Mouse (Mus musculus): ENCODE measurements around the gene Atg7.

The Atg7 gene

DNA sequence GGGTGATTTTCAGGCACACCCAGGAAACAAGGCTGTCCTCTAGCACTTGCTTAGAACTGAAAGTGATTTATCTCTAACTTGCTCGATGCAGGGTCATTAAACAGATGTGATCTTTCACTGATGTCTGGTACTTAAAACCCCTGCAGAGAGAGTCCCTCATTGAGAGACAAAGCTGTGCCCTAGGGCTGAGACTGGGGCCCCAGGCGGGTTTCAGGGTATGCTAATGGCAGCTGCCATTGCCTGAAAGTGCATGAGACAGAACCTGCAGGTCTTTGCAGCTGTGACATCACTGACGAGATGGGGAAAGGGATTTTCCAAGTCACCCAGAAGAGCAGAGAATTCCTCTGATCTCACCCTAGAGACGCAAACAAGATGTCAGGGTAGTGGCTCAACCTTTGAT lies 135.0 kb downstream of the Atg7 start:
- in situ Hi-C loops (cut with MboI; ENCODE audit: low sequenced_read_pairs): no loop called here

DNA sequence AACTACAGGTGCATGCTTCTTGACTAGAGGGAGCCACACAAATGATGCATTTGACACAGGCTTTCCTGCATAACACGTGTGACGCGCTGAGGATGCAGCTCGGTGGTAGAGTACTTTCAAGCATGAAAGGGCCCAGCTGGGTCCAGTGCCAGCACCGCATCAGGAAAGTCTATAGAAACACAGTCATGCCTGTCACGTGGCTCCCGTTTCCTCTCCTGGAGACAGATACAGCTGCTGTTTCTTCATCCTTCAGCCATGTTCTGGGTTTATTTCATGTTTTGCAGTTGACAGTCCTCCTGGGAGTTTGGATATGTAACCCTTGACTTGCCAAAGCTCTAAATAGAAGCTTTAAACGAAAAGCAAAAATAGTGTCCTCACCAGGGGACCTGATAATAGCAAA lies 135.8 kb downstream of the Atg7 start:
- in situ Hi-C loops (cut with MboI; ENCODE audit: low sequenced_read_pairs): no loop called here

DNA sequence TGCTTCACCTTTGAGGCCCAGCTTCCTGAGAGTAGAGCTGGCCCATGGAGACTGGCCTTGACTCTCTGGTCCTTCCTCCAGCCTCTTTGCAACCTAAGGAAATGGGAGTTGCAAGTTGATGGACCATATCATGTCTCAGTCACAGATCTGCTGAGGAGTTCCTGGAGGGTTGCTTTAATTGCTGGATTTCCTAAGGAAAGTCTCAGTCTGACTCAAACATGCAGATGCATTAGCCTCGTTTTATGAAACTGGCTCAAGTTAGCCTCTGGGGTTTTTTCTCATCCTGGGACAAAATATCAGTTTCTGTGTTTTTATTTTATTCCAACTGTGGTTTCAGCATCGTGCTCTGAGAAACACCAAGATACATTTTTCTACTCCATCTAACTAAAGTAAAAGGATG lies 137.7 kb downstream of the Atg7 start:
- in situ Hi-C loops (cut with MboI; ENCODE audit: low sequenced_read_pairs): no loop called here

DNA sequence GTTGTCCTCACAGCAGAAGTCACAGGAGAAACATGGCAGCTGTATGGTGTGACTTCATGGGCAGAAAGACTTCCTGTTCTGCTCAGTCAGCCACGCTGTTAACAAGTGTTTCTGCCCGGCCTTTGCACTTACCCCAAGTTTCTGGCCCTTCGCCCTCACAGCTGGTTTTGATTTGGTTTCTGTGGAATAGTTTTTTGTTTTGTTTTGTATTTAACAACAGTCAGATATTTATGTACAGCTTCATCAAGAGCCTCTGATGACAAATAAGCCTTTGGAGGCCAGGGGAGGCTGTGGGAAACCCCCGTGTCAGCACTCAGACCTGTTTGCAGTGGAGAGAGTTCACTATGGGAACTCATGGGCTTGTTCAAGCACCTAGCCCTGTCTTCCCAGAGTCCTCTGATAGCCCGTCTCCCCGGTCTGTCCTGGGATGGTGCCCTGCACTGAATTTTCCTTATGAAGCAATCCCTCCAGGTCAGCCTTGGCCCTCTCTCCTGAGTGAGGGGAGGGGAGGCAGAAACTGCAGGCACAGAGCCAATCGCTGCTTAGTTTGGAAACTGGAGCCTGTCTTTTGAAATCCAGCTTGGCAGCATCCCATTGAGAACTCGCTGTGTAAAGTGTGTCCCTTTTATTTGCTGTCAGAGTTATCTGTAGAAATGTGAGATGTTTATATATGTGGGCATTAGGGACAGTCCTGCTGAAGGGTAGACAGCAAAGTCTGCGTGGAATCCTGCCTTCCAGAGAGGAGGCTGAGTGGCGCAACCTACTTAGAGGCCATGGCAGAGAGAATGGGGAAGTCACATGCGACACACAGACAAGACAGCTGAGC lies 138.7 kb downstream of the Atg7 start:
- in situ Hi-C loops (cut with MboI; ENCODE audit: low sequenced_read_pairs): no loop called here

DNA sequence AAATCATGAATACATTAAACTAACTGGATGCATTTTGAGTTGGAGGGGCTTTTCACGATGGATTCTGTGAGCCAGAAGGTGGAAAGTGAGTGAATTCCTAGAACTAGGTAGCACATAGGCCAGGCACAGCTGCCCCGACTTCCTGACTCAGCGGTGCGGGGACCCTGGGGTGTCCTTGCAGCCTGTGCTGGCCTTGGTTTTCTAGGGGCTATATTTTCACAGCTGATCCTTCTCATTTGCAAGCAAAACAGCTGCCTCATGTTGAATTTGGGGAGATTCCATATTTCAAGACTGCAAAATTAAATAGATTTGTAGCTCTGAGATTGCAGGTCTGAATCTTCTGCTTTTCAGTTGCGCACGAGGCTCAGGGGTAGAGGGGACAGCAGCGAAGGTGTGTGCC lies 139.6 kb downstream of the Atg7 start:
- in situ Hi-C loops (cut with MboI; ENCODE audit: low sequenced_read_pairs): no loop called here

DNA sequence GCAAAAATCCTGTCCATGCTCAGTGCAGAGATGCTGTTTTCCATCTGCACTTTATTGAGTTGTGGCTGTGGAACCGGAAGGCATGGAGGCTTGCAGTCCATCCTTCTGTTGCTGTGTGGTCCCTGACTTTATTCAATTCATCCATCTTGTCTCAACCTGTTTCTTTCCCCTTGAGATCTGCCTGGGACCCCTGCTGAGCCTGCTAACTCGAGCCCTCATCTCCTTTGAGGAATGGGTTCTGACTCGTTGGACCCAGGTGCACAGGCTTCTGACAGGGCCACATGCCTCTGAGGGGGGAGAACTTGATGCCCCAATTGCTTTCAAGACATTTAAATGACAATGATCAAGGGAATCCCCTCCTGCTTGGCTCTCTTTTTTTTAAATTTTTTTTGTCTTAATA lies 143.6 kb downstream of the Atg7 start:
- in situ Hi-C loops (cut with MboI; ENCODE audit: low sequenced_read_pairs): no loop called here

DNA sequence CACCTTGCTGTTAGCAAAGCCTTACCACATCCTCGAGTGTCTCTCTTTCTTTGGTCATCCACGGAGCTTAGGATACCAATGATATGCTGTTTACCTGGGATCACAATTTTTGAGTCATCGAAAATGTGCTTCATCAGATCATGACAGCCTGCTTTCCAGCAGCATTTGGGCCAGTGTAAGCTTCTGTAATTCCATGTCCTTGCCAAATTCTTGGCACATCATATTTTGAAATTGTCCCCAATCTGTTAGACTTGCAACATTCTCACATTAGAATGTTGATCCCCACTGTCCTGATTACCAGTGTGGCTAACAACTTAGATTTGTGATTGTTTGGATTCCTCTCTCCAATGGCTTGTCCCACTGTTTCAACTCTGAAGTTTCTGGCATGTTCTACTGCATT lies 144.7 kb downstream of the Atg7 start:
- in situ Hi-C loops (cut with MboI; ENCODE audit: low sequenced_read_pairs): no loop called here

DNA sequence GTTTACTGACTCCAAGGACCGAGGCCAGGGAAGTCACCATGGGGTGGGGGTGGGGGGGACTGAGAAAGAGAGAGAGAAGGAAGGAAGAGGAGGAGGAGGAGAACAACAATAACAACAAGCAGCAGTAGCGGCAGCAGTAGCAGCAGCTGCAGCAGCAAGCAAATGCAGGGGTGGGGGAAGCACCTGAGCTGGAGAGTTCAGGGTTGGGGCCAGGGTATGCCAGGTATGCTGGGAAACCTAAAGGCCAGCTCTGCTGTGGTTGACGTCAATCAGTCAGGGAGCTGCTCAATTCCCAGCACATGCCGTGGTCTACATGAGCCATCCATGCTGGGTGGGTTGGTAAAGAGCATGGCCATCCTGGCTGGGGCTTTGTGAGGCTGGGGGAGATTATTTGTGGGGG lies 145.8 kb downstream of the Atg7 start:
- in situ Hi-C loops (cut with MboI; ENCODE audit: low sequenced_read_pairs): no loop called here

DNA sequence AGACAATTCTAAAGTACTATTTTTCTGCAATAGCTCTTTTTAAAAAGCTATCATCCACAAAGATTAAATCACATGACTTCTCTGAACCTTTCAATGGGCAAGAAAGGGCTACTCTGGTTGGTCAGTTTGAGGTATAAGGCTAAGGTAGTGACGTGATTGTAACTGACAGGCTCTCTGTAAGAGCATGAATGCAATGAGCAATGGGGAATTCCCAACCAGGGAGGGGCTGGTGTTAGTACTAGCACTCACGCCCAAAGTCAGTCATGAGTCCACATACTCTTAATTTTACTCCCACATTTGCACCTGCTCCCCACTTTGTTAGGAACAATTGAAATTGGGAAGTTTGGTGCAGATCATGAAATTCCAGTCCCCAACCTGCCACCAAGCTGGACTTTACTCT lies 147.2 kb downstream of the Atg7 start:
- in situ Hi-C loops (cut with MboI; ENCODE audit: low sequenced_read_pairs): no loop called here

DNA sequence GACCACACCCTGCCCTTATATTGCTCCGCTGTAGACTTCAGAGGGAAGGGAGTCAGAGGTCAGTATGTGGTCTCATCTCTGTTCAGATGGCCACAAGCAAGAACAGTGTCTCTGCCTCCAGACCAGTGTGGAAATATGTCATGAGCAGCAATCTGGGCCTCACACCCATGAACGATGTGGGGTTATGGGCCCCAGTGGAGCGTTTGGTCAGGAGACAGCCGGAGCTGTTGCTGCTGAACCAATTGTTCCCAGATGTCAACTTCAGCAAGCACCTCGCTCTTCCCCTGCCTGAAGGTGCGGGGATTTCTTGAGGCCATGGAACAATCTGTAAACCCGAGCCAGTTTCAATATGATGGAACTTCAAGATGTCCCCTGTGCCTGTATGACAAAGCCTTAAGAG lies 148.0 kb downstream of the Atg7 start:
- in situ Hi-C loops (cut with MboI; ENCODE audit: low sequenced_read_pairs): no loop called here

DNA sequence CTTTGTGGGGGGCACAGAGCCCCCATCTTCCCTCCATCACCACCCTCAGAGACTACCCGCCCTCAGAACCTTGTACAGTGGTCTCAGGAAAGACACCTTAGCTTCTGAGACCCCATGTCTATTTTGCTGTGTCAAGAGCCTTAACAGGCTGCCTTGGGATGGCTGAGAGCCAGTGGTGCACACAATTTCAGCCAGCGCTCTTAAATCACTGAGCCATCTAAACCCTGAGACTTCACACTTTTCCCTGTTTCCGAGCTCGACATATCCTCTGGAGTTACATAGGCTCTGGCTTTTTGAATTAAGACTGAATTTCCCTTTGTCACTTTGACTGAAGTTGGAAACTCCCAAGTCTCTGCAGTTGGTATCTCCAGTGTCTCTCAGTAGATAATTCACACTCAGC lies 148.9 kb downstream of the Atg7 start:
- in situ Hi-C loops (cut with MboI; ENCODE audit: low sequenced_read_pairs): no loop called here

DNA sequence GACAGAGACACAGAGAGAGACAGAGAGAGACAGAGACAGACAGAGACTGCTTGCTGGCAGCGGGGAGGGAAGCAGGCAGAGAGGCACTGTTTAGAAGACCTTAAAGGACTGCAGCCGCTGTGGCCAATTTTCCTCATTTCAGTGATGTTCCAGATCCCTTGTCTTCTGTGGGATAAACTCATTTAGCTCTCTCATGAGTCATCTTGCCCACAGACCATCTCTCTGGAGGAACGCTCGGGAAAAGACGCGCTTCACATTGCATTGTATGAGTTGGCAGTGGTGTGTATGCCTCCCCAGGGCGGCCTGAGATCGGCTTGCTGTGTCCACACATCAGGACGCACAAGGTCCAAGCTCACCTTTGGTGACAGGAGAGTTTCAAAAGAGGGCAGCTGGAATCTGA lies 151.8 kb downstream of the Atg7 start:
- in situ Hi-C loops (cut with MboI; ENCODE audit: low sequenced_read_pairs): no loop called here

DNA sequence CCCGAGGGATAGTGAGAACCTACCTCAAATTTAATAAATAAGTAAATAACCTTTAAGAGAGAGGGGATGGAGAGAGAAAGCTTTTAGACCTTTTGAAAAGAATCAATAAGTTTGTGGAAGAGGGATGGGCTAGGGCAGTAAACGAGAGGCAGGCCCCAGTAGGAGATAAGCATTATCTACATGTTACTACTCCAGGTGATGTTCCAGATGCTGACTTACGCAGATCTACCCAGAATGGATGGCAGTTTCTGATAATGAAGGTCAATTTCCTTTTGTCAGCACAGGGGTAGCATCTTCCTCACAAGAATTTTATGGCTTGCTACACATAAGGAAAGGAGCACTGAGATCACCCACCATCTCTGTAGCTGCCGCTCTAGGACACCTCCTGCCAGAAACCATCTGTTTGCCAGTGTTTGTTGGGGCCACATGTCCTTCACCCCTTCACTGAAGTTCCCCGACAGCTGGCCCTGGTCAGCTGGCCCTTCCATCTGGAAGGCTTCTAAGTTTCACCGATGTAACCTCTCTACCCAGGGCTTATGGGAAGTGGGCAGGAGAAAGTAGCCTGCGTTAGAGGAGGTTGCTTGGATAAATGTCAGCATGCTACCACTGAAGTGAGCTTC lies 152.9 kb downstream of the Atg7 start:
- in situ Hi-C loops (cut with MboI; ENCODE audit: low sequenced_read_pairs): no loop called here

DNA sequence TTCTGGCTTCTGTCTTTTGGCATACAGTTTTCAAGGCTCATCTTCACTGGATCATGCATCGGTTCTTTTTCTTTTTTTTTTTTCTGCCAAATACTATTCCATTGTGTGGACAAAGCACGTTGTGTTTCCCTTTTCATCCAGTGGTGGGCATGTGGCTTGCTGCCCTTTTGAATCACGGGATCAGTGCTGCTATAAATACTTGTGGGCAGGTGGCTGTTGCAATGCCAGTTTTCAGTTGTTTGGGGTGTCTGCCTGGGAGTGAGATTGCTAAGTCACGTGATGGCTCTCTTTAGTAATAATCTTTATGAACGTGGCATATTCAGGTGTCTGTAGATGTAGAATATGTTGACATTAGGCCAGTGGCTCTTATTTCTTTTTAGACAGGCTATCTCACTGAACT lies 155.0 kb downstream of the Atg7 start:
- in situ Hi-C loops (cut with MboI; ENCODE audit: low sequenced_read_pairs): no loop called here

DNA sequence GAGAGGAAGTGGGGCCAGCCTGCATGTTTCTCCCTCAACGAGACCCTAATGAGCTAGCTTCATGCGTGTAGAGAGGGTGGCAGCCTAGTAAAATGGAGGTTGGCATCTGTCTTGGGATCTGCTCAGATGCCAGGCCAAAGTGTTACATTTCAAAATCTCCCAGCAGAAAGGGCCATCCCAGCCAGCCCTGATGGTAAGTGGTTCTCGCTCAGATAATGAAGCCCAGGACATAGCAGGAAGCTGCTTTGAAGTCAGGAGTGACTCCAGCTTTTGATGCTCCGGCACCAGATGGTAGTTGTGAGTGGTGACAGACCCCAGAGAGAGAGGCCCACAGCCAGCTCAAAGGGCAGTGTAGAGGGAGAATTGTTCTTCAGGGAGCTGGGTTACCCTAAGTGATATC lies 155.8 kb downstream of the Atg7 start:
- in situ Hi-C loops (cut with MboI; ENCODE audit: low sequenced_read_pairs): no loop called here

DNA sequence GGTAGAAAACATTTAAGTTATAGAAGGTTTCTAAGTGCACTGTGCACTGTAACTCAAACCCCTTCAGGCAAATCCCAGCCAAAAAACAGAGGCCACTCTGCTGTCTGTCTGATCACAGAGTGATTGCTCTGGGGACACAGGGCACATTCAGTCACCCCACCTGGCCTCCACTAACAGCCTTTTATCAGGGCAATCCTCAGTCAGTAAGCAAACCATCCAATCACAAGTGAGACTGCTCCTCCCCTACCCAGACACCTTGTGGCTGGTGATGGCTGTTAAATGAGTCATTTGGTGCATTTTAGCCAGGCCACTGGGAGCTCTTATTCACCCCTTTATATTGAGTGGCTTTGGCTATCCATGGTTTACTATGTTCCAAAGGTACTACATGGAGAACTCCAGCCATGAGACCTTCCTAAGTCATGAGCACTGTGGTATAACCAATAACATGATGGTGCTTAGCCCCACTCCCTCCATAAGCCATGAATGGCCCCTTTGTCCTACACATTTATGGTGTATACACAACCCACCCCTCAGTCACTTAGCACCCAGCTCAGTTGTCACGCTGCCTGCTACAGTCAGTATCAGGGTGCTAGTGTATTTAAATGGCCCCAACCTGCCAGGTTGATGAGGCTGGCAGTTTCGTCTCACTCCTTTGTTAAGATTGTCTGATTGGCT lies 157.5 kb downstream of the Atg7 start:
- in situ Hi-C loops (cut with MboI; ENCODE audit: low sequenced_read_pairs): no loop called here

DNA sequence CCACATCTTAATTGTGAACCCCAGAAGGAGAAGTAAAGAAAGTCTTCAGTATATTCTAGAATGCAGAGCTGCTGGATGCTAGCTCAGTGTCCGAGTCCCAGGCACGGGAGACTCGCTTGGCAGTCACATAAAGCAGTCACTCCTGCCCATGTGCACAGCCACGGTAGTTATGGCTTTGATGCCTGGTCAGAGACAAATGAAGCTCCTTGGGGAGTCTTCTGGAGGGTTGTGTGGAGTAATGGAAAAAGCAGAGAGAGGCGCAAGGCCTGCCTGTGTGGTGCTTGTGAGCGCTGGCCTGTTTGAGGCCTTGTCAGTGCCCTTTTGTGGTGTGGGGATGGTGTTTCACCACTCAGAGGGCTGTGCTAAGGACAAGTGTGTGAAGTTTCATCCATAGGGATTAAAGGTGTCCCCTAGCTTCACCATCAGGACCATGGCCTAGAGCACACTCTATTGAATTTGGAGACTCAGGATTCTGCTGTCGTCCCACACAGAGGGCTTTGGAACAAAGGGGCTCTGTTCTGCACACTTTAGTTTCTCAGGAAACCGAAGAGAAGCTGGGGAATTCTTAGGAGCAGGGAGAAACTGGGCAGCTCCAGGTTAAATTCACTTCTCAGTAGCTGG lies 161.1 kb downstream of the Atg7 start:
- in situ Hi-C loops (cut with MboI; ENCODE audit: low sequenced_read_pairs): no loop called here

DNA sequence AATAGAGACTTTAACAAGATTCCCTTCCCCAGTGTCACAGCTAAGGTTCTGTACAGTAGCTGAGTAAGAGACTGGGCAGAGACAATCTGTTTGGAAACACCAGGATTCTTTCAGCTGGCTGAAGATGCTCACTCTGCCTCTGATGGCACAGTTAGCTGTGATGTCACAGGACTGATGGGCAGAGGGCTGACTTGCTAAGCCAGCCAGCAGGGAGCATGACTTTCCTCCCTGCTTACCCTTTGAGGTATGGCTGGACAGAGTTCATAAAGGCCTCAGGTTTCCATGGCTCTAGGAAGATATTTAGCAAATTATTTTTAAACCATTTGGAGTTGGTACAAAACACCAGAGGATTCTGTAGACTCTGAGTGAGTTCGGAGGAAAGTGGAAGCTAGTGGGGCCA lies 162.0 kb downstream of the Atg7 start:
- in situ Hi-C loops (cut with MboI; ENCODE audit: low sequenced_read_pairs): no loop called here

DNA sequence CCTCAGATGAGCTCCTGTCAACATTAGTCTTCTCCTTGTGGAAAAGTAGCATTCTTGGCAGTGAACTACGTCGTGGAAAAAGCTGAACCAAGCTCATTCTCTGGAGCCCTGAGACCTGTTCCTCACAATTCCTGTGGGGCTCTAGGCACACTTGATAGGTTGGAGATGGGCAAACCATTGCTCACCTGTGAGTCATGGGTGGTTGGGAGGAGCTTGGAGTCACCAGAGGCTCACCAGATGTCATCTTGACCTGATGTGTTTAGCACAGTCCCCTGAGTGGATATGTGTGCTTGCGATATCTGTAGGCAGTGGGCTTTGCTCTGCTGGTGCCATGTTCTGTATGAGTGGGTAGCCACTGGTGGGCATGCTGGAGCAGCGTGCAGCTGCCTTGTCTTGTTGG lies 163.0 kb downstream of the Atg7 start:
- in situ Hi-C loops (cut with MboI; ENCODE audit: low sequenced_read_pairs): no loop called here

DNA sequence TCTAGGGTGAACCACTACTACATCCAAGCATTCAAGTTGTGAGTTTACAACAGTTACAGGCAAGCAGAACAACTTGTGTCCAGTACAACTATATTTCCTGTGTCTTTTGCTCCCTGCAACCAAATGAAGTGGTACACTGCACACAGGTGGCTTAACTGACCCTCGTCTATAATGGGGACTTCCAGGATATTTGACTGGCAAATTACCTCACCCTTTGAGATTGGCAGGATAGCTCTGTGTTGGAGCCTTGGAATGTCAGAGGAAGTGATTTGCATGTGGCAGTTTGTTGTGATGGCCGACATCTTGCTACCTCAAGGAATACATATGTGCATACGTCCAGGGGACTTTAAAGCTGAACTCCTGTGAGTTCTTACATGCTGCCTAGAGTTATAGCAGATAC lies 164.6 kb downstream of the Atg7 start:
- in situ Hi-C loops (cut with MboI; ENCODE audit: low sequenced_read_pairs): no loop called here

DNA sequence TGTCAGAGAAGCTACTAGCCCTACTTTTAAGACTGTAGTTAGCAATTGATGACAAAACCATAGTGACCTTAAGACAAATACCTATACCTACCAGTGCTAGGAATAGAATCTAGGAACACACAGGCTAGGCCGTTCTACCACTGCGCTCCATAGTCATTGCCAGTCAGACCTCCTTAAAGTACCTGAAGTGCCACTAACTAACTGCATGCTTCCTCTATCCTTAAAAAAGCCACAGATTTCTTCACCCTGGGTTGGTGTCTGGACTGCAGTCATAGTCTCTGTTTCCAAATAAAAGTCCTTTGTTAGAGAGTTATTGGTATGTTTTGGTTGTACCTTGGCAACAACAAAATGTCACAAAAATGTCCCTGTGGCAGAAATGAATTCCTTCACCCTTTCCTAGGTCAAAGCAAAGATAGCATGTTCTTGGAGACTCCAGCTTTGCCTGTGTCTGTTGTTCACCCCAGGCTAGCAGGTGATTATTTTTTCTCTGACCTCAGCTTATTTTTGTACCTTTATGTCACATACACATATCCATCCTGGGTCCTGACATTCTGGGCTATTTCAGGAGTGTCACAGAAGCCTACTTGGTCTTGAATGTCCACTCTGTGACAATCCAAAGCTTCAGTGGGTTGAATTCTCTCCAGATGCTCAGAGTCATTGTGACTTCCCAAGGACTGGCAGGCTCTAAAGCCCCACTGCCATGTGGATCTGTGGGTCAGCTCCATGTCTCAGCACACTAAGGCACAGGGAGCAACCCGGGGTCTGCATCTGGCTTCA lies 165.9 kb downstream of the Atg7 start:
- in situ Hi-C loops (cut with MboI; ENCODE audit: low sequenced_read_pairs): no loop called here

Measured in CH12F3 (cell line).